Mouse (Mus musculus) lung, postnatal 0 days (tissue): ENCODE results near the gene Tmod3.

Experiments
- CTCF ChIP-seq: IDR thresholded peaks from 2 replicates; pipeline ENCODE4 v1.5.1; 2016; ENCODE audit warnings: antibody characterized with exemption, mild to moderate bottlenecking
- EP300 ChIP-seq: IDR thresholded peaks from 2 replicates; pipeline ENCODE4 v1.6.1; 2016; ENCODE audit warnings: antibody characterized with exemption, mild to moderate bottlenecking, control low read depth

DNA sequence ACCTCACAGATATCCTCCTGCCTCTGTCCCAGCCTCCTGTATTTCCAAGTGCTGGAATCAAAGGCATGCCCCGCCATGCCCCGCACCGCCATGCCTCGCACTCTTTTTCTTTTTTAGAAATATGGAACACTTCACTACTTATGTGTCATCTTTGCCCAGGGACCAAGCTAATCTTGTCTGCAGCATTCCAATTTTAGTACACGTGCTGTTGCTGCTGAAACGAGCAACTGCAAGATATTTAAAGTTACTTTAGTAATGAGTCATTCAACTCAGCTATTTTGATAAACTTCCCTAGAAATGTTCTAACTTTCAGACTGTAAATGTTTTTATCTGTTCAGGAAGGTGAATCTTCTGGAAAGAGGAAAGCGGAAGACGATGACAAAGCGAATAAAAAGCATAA lies 93.6 kb downstream of the Tmod3 start:
- TF ChIP-seq CTCF (no peak), EP300 (no peak)
